Mouse (Mus musculus): ENCODE results near the gene Ncaph2.

DNA sequence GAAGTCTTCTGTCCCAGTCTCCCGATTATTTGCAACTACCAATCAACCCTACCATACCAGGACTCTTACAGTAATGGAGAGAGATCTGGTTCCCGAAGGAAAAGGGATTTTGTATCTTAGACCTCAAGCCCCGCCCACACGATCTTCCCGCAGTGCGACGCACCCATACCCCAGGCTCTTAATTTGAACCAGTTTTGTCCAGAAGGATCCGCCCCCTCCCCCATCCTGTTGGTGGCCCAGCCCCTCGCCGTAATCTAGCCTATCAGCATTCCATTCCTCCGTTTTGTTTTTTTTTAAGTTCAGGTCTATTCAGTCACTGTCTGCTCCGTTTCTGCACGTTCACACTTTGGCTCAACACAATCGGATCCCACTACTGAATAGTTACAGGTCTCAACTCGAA, 853 bp downstream of the Ncaph2 start:
- TF ChIP-seq CTCF (IDR thresholded peaks at IDR 0.05; ENCODE audit: borderline replicate concordance, control insufficient read depth, extremely low read depth, insufficient read depth, low read length, poor library complexity) (no peak), POLR2A (IDR thresholded peaks at IDR 0.05; ENCODE audit: control insufficient read depth, extremely low read depth, insufficient read depth, low read length, poor library complexity) (no peak)
